Mouse (Mus musculus): ENCODE measurements around the gene Asgr1.
A peak's percentile ranks its signal among the peaks of the same experiment; 100 is the strongest.

- TF ChIP-seq CTCF (IDR thresholded peaks at IDR 0.05; ENCODE audit: low read depth) (0 out of 2 replicates have a peak, but pooled peaks have one; percentile 7), EP300 (IDR thresholded peaks at IDR 0.05; ENCODE audit: low read depth) (peak; percentile 27; the same call in 1 of the 2 replicates)
These were observed 32.4 kb upstream of the Asgr1 start for GRCm38 (mm10) chr11:70021264-70022132.
